Mouse (Mus musculus): ENCODE data around the gene Cry2. TPM values are rescaled to one million over a fixed set of nuclear protein-coding genes. Genes with fewer than 3 reads are reported as not detected.
A peak's percentile ranks its signal among the peaks of the same experiment; 100 is the strongest.

Gene Cry2
- polyA plus RNA-seq, 1 experiment from 2014 or later = 49.0 TPM

DNA sequence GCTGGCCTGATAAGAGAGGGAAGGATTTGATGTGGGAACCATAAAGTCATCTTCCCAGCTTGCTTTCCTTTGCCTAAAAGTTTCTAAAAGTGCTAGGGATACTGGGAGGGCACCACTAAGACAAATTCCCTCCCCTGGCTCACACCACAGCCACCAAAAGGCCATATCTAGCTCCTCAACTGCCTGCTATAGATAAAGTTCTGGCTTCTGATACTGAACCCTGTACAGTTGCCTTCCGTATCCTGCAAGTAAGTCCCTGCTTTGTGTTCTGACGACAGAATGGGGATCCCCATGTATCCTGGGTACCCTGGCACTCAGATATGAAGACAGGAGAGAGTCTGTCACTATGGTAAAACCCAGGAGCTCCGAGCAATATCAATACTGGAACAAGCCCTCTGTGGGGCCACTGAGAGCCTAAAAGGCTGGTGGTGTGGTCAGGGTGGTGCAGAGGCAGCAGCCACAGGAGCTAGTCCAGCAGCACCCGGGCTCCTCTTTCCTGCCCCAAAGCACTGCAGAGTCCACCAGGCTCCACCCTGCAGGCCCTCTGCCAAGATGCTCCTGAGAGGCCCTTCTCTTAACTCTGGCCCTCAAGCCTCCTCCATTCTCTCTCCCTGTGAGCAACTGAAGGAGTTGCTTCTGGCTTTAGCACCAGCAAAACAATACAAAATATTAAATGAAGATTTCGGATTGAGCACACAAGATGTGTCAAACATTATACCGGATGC, 43.5 kb downstream of the Cry2 start:
- 76% methylated on average over 6 of the region's 6 CpGs for WGBS
- H3K36me3 ChIP-seq (replicated peaks) = peaks cover 16% of the 10 kb centered on the region

DNA sequence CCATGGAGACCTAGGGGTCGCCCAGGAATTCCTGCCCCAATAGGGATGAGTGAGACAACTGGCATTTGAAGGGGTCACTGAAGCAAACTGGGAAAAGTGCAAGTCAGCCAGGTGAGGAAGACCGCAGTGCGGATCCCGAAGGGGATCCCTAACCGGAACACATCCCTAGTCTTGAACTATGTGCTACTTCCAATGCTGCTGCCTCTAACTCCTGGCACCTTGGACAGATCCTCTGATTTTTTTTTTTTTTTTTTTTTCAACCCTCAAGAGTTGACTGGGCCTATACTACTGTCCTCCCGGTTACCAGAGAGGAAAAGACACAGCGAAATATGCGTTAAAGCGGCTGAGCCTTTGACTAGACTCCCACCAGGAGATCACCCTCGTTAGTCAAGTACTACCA, 44.2 kb downstream of the Cry2 start:
- no peak; the same call in 1 of the 2 replicates for ATAC-seq (replicated peaks)
- H3K4me3 ChIP-seq = peak overlapping the region; percentile 61
- peaks cover 24% of the 10 kb centered on the region for H3K36me3 ChIP-seq (replicated peaks)
- 1% methylated on average over 10 of the region's 10 CpGs for WGBS
- no peaks in the 10 kb centered on the region for H3K9me3 ChIP-seq
- H3K4me1 ChIP-seq = peaks cover 60% of the 10 kb centered on the region
- no peaks in the 10 kb centered on the region for H3K27me3 ChIP-seq (replicated peaks)
- peak overlapping the region; percentile 65 for H3K4me2 ChIP-seq
- H3K9ac ChIP-seq = peak overlapping the region; percentile 62; the same call in 1 of the 2 replicates
- peak overlapping the region; percentile 90 for H3K27ac ChIP-seq

More for the DNA sequence above, 43.5 kb downstream of the Cry2 start:
- peak overlapping the region; percentile 90 for H3K27ac ChIP-seq
- peaks cover 60% of the 10 kb centered on the region for H3K4me1 ChIP-seq
- H3K4me2 ChIP-seq = 0 out of 2 replicates have a peak overlapping the region, but pooled peaks have one; percentile 65
- H3K9ac ChIP-seq = no peak overlapping the region
- no peaks in the 10 kb centered on the region for H3K27me3 ChIP-seq (replicated peaks)
- ATAC-seq (replicated peaks) = no peak
- peak overlapping the region; percentile 61; the same call in 1 of the 2 replicates for H3K4me3 ChIP-seq
- no peaks in the 10 kb centered on the region for H3K9me3 ChIP-seq

DNA sequence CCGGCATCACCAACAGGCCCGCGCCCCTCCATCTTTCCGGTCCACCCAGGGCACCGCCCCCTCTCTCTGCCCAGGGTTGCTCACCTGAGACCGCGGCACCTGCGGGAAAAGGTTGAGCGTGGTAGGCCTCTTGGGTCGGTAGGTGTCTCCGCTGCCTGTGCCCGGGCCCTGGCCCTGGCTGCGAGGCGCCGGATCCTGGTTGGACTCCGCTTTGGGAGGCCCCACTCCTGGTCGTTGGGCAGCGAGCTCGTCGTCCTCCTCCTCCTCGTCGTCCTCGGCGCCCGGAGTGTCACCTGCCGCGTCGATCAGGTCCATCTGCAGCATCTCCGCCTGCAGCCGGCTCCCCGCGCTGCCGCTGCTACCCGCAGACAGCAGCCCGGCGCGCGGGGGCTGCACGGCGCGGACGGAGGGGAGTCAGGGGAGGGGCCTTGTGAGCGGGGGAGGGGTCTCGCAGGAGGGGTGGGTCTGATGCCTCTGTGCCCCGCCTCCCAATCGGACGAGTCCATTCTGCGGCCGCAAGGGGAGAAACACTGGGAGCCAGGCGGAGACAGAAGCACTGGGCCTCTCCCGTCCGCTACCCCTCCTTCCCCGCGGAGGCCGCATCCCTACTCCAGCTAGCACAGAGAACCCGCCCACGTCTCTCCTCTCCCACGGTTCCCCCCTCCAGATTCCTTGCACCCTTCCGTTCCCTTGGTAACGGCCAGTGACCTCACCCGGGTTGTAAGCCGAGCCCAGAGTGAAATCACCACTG, 44.8 kb downstream of the Cry2 start:
- H3K4me2 ChIP-seq = peak overlapping the region; percentile 65
- ATAC-seq (replicated peaks) = peak; percentile 90
- no peaks in the 10 kb centered on the region for H3K27me3 ChIP-seq (replicated peaks)
- peaks cover 24% of the 10 kb centered on the region for H3K36me3 ChIP-seq (replicated peaks)
- H3K9me3 ChIP-seq = no peaks in the 10 kb centered on the region
- under 1% methylated on average over 60 of the region's 62 CpGs for WGBS
- peak overlapping the region; percentile 61 for H3K4me3 ChIP-seq
- peak overlapping the region; percentile 90 for H3K27ac ChIP-seq
- H3K9ac ChIP-seq = peak overlapping the region; percentile 62
- H3K4me1 ChIP-seq = peaks cover 60% of the 10 kb centered on the region

DNA sequence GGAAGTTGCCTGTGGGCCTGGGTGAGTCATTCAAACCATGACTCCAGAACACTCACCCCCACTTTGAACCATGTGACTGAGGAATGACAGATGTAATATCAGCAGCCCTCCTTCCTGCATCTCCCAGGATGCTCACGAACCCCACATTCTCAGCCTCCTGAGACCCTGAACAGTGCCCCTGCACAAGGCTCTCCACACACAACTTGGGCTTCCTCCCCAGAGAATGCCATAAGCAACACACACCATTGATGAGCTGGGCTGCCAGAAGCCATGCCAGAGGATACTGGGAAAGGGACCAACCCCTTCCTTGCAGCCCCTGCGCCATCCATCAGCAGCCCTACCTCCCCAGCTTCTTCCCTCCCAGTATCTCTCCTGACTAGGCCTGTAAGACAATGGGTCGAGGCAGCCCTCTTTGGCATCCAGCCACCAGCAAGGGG, 45.7 kb downstream of the Cry2 start:
- H3K9me3 ChIP-seq = no peaks in the 10 kb centered on the region
- H3K4me1 ChIP-seq = peaks cover 55% of the 10 kb centered on the region
- peak overlapping the region; percentile 65 for H3K4me2 ChIP-seq
- H3K27ac ChIP-seq = peak overlapping the region; percentile 90; the same call in 1 of the 2 replicates
- no peak for ATAC-seq (replicated peaks)
- H3K4me3 ChIP-seq = peak overlapping the region; percentile 61
- peaks cover 32% of the 10 kb centered on the region for H3K36me3 ChIP-seq (replicated peaks)
- no peaks in the 10 kb centered on the region for H3K27me3 ChIP-seq (replicated peaks)
- H3K9ac ChIP-seq = peak overlapping the region; percentile 62
- 23% methylated on average over 3 of the region's 3 CpGs for WGBS

DNA sequence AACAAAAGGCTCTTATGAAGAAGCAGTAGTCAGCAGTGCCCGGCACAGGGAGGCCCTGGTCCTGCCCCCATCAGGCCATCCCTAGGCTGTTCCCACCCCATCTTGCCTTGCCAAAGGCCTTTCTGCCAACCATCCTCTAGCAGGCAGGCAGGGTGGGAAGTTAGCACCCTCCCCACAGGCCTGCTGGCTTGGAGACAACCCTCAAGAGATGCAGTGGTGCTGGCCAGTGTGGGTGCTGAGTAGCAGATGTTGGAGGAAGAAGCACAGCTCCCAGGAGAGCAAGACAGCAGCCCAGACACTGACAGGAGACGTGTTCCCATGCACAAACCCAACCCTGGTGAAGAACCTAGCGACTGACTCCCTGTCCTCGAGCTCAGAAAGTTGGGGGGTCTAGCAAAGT, 46.2 kb downstream of the Cry2 start:
- Histone ChIP-seq H3K4me3 (peak overlapping the region; percentile 61), H3K4me2 (peak overlapping the region; percentile 65), H3K4me1 (peaks cover 51% of the 10 kb centered on the region), H3K9me3 (no peaks in the 10 kb centered on the region), H3K27ac (peak overlapping the region; percentile 90; the same call in 1 of the 2 replicates), H3K9ac (no peak overlapping the region; the same call in 1 of the 2 replicates), H3K27me3 (replicated peaks) (no peaks in the 10 kb centered on the region), H3K36me3 (replicated peaks) (peaks cover 37% of the 10 kb centered on the region)
- ATAC-seq (replicated peaks) = no peak
- WGBS = 70% methylated on average over 4 of the region's 4 CpGs

DNA sequence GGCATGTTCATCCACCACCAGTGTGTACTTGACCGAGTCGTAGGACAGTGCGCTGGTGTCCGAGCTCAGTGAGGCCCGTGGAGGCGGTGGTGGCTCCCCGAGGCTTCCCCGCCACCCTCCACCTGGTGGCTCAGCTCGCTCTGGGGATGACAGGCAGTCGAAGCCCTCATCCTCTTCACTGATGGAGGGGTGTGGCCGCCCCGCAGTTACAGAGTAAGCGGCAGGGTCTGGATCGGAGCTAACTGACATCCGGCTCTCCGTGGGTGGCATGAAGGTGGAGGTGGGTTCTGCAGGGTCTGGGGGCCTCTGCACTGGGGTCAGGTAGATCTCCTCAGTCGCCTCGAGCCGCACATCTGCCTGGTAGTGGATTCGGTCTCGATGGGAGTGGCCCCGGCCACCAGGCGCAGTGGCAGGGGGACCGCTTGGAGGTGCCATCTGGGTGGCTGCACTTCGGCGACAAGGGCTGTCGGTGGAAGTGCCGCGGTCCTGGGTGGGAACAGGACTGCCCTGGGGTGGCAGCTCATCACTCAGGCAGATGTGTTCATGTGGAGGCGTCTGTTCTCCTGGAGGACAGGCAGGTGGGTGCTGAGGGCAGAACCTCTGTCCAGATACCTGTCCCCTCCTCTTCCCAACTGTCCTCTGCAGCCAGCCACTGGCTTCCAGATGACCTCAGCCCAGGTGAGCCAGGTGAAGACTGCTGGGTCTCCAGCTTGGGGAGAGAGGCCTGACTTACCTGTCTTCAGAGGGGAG, 46.8 kb downstream of the Cry2 start:
- Histone ChIP-seq H3K27ac (no peak overlapping the region), H3K27me3 (replicated peaks) (no peaks in the 10 kb centered on the region), H3K9me3 (no peaks in the 10 kb centered on the region), H3K9ac (no peak overlapping the region), H3K36me3 (replicated peaks) (peaks cover 43% of the 10 kb centered on the region), H3K4me1 (peaks cover 44% of the 10 kb centered on the region), H3K4me3 (no peak overlapping the region; the same call in 1 of the 2 replicates), H3K4me2 (peak overlapping the region; percentile 65; the same call in 1 of the 2 replicates)
- no peak for ATAC-seq (replicated peaks)
- 94% methylated on average over 30 of the region's 30 CpGs for WGBS

DNA sequence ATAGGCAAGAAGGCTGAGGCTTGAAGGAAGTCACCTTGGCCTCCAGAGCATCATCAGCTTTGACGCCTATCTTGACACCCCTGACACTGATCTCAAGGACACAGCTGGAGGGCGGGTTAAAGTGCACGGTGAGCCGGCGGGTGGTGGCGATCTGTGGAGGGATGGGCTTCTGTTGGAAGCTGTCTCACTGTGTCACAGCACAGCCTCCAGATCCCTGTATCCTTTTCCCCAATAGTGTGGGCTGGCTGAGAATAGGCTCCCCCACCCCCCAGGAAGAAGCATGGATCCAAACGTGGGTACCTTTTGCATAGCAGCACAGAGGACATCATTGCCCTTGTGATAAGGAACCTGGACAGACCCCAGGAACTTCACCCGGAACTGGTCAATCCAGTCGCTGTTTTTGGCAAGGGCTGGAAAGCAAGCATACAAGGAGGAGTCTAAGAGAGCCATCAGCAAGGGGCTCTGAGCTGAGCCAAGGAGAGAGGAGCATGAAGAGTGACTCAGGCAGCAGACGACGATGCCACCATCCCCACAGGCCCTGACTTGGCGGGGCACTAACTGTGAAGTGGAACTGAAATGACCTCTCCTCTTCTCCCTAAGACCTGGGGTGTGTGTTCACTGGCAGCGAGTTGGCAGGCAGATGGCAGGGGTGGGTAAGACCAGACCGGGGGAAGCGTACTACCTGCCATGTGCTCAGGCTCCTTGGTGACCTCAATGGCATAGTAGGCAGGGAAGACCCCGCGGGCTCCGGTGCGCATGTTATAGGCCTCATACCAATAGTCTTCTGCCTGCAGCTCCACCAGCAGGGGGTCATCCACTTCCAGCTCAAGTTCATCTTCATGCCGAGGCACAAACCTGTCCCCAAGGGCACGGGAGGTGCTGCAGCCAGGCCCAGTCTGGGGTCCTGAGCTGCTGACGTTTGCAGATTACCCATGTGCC, 48.5 kb downstream of the Cry2 start:
- Histone ChIP-seq H3K4me1 (peaks cover 29% of the 10 kb centered on the region), H3K4me3 (no peak overlapping the region), H3K27me3 (replicated peaks) (no peaks in the 10 kb centered on the region), H3K36me3 (replicated peaks) (peaks cover 54% of the 10 kb centered on the region), H3K4me2 (no peak overlapping the region), H3K9ac (no peak overlapping the region), H3K9me3 (no peaks in the 10 kb centered on the region), H3K27ac (no peak overlapping the region)
- ATAC-seq (replicated peaks) = no peak
- 84% methylated on average over 22 of the region's 22 CpGs for WGBS

DNA sequence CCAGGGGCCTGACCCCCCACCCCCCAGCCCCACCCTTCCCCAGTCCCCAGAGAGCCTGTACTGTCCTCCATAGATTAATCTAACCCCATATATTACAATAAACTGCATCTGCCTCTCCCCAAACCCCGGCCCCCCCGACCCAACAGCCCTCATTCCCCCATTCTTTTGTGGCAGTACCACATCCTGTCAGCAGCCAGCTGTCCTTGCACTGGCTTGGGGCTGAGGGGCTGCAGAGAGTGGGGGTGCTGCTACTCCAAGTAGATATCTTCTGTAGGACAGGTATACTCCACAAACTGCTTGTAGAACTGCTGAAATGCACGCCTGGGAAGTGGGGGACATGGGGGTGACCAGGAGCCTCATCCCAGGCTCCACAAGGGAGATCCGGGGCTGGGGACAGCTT, 49.7 kb downstream of the Cry2 start:
- no peak overlapping the region for H3K4me2 ChIP-seq
- H3K36me3 ChIP-seq (replicated peaks) = peaks cover 57% of the 10 kb centered on the region
- H3K4me3 ChIP-seq = no peak overlapping the region
- H3K27ac ChIP-seq = no peak overlapping the region
- no peak overlapping the region for H3K9ac ChIP-seq
- no peaks in the 10 kb centered on the region for H3K27me3 ChIP-seq (replicated peaks)
- H3K4me1 ChIP-seq = peaks cover 19% of the 10 kb centered on the region
- 81% methylated on average over 4 of the region's 4 CpGs for WGBS
- no peak for ATAC-seq (replicated peaks)
- no peaks in the 10 kb centered on the region for H3K9me3 ChIP-seq

DNA sequence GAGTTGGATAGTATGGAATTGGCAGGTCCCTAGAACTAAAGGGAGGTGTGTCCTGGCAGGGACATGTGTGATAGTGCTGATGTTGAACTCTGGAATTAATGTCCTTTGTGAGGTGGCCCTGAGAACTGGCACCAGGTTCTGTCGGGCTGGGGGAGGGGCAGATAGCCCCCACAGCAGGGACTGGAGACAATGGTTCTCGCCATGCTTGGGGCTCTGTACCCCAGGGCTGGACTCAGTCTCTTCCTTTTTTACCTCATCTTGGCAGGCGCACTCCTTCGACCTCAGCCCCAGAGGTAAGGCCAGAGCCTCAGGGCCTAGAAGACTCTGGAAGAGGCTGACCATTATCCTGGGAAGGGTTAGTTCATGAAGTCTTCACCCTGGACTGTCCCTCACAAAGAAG, 51.1 kb downstream of the Cry2 start:
- Histone ChIP-seq H3K4me1 (peaks cover 9% of the 10 kb centered on the region), H3K36me3 (replicated peaks) (peaks cover 63% of the 10 kb centered on the region), H3K4me2 (no peak overlapping the region), H3K9me3 (no peaks in the 10 kb centered on the region), H3K27me3 (replicated peaks) (no peaks in the 10 kb centered on the region), H3K9ac (no peak overlapping the region), H3K4me3 (no peak overlapping the region), H3K27ac (no peak overlapping the region)
- ATAC-seq (replicated peaks) = no peak
- WGBS = 82% methylated on average over 4 of the region's 4 CpGs

DNA sequence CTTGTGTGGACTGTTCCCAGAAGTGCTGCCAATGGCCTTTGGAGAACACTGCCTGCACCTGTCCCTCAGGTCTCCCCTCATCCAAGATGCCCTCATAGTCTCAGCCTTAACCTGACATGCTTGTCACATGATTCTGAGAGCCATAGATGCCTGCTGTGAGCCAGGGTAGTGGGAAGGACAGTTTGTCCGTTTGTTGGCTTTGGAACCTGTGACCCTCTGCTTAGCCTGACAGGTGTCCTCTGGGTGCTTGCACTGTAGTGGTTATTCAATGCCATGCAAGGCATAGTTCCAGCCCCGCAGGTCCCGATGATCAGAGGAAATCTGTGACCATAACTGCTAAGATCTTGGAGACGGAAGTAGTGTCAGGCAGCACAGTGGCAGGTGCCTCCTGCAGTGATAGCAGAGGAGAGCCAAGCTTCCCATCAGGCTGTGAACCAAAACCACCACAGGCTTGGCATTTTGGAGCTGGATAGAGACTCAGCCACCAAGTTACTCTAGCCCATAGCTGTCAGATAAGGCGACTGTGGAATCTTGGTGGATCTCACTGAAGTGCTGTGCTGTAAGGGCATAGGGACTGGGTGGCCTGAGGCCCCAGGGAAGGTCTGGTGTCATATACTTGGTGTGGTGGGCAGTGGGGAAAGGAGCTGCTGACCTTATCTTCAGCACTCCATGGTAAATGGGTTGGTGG, 51.8 kb downstream of the Cry2 start, which contains the start of gene 1700029I15Rik:
1700029I15Rik (plus strand) TSS at position 638 of the 688 bp plus-strand sequence.
- no peak for ATAC-seq (replicated peaks)
- no peak within 1 kb of the TSS for H3K4me2 ChIP-seq
- H3K36me3 ChIP-seq (replicated peaks) = peaks cover 62% of the 10 kb centered on the region
- H3K27me3 ChIP-seq (replicated peaks) = no peaks in the 10 kb centered on the region
- no peaks in the 10 kb centered on the region for H3K9me3 ChIP-seq
- WGBS = 83% methylated on average over 5 of the region's 5 CpGs
- H3K9ac ChIP-seq = no peak within 1 kb of the TSS
- peaks cover 2% of the 10 kb centered on the region; the same call in 1 of the 2 replicates for H3K4me1 ChIP-seq
- no peak within 1 kb of the TSS for H3K4me3 ChIP-seq
- H3K27ac ChIP-seq = no peak within 1 kb of the TSS

DNA sequence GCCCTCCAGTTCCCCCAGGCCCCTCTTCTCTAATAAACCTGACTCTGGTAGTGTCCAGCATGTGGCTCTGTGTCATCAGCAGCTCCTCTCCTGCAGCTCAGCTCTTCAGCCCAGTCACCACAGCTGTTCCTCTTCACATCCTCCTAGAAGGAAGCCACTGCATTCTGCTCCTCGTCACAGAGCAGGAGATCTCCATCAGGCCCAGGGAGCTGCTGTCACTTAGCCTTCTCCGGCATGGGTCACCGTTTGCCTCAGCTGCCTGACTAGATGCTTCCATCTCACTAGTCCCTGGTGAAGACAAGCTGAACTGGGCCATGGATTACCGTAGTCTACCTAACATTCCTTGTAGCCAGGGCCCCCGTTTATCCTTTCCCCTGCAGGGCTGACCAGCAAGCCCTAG, 52.7 kb downstream of the Cry2 start:
- Histone ChIP-seq H3K4me1 (peaks cover 4% of the 10 kb centered on the region), H3K36me3 (replicated peaks) (peaks cover 54% of the 10 kb centered on the region), H3K4me2 (no peak overlapping the region), H3K27ac (no peak overlapping the region), H3K9ac (no peak overlapping the region), H3K27me3 (replicated peaks) (no peaks in the 10 kb centered on the region), H3K4me3 (no peak overlapping the region), H3K9me3 (no peaks in the 10 kb centered on the region)
- ATAC-seq (replicated peaks) = no peak
- WGBS = 88% methylated on average over 5 of the region's 5 CpGs

Data from midbrain, embryonic 15.5 days (tissue).